Mouse (Mus musculus) mouse embryonic stem cell (cell line): ENCODE measurements around the gene Cct5.

Experiments
- in situ Hi-C, 2 experiments: fragments of 300-500 bp; cut with MboI; formaldehyde crosslinking; loops; 1 replicate in 1 of 2; 3 replicates in 1 of 2; pipeline ENCODE4 v1.14.3; 2019 to 2020; ENCODE audit warnings: low sequenced_read_pairs in 2 of 2, low pct_unique_long_range_greater_than_20kb in 1 of 2, mixed read lengths in 1 of 2; ENCODE audit not compliant: unreplicated experiment in 1 of 2

Gene Cct5

DNA sequence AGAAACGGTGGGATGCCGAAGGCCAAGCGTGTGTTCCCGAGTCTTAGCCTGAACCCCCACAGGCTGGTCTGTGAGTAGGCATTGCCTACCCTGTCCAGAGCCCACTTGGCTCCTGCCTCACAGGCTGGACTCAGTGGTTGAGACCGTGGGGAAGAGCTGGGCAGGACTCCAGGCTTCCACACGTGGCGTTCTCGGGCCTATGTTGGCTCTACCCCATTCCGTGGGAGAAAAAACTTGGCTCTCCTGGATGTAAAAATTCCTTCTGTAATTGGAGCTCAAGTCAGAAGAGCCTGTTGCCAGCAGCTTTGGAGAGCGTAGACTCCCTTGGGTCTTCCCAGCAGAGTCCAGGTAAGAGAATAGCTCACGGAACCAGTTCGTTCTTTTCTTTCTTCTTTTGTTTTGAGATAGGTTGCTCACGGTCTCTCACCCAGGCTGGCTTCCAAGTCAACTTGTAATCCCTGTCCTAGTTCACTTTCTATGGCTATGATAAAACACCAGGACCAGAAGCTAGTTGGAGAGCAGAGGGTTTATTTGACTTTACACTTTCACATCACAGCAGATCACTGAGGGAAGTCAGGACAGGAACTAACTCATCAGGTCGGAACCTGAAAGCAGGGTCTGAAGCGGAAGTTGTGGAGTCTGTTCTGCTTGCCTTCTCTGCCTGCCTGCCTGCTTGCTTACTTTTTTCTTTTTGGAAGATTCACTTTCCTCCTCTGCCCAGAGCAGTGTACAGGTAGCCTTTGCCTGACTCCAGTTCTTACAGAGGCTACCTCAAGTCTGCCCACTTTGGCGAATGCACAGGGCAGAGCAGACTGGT lies 29.5 kb downstream of the Cct5 start:
- in situ Hi-C loops: no loop called here

DNA sequence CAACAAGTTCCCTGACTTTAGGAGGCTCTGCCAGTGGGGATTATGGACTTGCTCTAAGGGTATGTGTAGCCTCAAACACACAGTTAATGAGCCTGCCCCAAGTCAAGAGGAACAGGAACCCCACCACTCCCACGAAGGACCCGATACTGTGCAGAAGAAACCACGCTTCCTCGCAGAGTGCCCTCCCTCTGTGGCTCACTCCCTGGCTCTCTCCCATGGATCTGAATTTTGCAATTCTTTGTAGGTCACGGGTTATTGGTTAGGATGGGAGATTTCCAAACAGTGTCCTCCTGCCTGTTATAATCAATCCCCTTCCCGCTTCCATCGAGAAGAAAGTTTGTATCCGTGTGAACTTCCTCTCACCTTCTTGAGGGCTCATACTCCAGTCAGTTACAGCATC lies 30.6 kb downstream of the Cct5 start:
- in situ Hi-C loops: no loop called here

DNA sequence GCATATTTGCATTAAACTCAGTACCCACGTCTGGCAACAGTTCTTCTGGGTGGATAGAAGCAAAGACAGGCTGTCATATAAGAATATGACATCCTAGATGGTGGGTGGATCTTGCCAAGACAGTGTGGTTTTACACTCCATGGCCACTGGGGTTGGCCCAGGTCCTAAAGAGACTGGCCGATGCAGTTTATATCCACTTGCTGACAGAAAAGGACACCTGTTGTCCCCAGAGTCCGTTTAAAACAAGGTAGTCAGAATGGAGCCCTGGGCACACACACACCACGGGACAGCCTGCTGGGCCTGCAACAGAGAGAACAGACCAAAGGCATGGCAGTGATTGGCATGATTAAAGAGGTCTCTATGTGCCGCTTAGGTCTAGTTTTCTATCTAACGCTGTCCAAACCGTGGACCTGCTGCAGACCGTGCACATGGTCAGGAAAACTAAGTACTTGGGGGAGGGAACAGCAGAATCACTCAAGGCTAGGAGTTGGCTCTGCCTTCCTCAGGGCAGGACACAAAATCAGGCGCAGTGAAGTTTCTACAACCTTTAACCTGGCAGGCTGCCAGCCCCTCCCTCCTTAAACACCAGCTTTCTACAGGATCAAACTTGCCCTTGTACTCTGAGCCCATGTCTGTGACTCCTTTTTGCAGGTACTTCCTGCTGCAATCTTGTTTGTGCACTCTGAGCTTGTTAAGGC lies 32.1 kb downstream of the Cct5 start:
- in situ Hi-C loops: no loop called here

DNA sequence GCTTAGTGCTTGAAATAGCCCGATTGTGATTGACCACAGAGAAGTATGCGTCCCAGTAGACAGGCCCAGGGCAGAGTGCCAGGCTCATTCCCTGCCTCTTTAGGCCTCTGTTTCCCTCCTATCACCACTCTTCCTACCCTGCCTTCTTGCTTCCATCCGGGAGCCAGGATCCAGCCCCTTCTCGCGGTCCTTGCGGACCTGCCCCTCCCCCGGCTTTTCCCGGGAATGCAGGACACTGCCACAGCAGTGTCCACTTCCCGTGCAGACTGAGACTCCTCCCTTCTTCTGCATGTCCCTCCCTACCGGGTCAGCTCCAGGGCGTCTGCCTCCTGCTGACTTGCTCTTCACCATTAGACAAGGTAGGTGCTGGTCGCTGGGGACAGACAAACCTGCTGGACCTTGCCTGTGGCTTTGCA lies 33.0 kb downstream of the Cct5 start:
- in situ Hi-C loops: no loop called here

DNA sequence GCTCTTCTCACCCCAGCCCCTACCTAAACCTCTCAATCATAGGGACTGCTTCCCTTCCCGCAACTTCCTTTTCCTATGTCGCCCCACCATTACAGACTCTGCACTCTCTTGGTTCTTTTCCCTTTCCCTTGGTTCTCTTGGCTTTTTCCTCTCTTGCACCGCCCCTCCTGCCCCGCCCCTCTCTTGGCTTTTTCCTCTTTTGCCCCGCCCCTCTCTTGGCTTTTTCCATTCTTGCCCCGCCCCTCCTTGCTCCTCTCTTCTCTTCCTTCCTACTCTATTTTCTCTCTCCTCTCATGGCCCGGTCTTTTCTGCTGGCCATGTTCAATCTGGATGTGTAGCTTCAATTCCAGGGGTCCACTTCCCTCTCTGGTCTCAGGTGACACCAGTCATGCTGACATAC lies 34.2 kb downstream of the Cct5 start:
- in situ Hi-C loops: no loop called here

DNA sequence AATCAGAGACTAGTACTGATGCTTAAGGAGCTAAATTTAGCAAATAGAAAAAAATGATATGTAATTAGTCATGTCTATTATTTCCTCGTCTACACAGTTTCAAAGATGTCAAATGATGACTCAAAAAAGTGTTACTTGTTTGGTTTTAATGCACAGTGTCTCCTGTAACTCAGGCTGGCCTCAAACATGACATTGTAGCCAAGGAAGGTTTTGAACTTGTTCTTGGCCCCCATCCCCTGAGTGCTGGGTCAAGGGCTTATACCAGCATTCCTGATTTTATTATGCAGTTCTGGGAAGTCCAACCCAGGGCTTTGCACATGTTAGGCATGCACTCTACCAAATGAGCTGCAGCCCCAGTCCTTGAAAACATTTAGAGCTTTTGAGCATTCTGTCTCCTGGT lies 35.8 kb downstream of the Cct5 start:
- in situ Hi-C loops: no loop called here

DNA sequence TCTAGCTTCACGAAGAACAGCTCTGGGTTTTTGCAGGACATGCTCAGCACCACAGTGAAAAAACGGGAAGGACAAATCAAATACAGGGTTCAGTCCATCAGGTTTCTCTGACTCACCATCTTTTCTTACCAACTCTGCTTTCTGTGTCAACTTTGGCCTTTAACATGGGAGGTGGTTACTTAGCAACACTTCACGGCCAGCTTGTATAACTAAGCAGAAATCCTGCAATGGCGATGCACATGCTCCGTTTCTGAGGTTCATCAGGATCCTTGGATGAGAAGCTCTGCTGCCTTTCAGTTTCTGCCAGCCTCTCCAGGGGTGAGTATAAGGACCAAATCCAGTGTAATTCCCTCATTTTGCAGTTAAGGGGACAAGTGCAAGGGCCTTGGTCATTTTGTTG lies 36.4 kb downstream of the Cct5 start, which contains the start of gene Cmbl:
Cmbl (plus strand) TSS at position 206 of the 400 bp plus-strand sequence.
- in situ Hi-C loops: no loop called here

DNA sequence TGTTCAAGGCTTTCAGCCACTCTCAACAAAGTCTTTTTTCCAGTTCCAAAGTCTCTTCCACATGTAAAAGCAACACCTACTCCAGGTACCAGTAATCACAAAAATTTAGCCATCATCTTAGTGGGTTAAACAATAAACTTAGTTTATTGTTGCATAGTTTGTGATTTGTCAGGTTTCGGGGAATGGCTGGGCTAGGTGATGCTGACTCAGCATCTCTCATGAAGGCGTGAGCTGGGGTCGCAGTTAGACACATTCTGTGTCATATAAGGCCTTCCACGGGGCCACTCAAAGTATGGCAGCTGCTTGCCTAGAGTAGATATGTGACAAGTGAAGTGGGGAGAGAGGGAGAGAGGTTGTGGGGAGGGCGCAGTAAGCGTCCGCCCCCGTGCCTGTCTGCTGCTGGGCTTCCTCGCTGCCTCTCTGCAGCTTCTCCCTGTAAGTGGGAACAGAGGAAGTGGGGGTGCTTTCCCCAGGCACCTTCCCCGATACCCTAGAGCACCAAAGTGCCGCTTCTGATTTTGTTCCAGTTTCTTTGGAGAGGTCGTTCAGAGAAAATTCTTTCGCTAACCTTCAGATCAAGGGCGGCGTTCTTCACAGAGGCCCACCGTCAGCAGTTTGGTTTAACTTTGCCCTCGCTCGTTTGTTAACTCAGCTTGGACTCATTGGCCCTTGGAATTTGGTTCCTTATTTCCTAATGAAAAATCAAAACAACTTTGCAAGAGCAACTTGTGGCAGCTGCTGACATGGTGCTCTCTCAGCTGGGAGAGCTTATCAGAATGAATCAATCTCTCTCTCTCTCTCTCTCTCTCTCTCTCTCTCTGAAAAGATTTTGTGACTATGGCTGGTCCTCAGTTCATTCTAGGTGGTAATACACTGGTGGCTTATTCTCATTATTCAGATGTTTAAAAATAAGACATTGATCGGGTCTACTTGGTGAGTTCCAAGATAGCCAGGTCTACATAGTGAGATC lies 37.7 kb downstream of the Cct5 start:
- in situ Hi-C loops: no loop called here

DNA sequence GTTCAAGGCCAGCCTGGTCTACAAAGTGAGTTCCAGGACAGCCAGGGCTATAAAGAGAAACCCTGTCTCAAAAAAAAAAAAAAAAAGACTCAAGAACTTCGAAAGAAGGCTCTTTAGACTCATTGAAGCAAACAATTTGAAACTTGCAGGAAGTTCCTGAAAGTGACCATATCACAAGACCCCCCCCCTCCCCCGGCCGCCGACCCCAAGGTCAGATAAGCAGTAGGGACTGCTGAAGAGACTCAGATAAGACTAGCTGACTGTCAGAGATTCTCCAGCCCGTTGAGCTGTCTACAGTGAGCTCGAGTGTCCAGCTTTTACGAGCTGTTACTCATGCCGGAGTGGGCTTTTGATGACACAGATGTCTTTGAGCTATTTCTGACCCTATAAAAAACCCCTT lies 38.8 kb downstream of the Cct5 start:
- in situ Hi-C loops: no loop called here

DNA sequence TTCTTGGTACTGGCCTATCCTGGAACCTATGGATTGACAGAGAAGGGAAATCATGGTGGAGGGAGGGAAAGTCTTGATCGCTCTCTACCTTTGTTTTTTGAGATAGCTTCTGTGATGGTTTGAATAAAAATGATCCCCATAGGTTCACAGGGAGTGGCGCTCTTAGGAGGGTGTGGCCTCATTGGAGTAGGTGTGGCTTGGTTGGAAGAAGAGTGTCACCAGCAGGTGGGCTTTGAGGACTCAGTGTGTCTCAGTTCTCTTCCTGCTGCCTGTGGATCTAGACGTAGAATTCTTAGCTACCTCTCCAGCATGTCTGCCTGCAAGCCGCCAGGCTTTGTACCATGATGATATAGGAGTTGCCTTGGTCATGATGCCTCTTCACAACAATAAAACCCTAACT lies 39.6 kb downstream of the Cct5 start:
- in situ Hi-C loops: no loop called here

DNA sequence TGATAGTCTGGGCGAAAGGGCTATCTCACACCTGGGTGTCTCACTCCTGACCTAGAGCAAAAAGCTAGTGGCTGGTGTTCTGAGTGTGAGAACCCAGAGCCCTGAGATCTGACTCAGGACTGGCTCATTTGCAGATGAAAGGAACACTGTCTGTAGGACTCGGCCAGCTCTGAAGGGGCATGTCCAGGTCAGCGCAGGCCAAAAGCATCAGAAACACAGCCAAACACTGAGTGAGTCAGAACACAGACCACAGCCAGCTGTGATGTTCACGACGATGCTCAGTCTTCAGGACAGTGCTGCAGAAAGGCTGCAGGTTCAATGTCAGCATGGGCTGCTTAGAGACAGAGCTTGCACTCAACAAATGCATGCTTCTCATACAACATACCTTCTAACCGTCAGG lies 40.2 kb downstream of the Cct5 start:
- in situ Hi-C loops: no loop called here

DNA sequence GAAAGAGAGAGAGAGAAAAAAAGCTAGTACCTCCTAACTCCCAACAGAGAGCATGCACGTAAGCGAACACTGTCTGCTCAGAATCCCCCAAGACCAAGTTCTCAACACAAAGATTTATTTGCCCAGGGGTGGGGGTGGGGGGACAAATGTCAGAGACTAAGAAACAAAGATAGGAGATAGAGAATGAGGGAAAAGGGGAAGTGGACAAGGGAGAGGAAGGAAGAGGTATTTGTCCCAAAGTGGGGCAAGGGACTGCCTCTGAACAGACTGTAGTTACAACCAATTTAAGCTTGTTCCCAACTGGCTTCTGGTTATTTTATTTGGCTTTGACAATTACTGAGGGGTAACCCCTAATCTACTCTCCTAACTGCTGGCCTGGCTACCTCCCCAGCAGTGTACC lies 46.7 kb downstream of the Cct5 start:
- in situ Hi-C loops: no loop called here

DNA sequence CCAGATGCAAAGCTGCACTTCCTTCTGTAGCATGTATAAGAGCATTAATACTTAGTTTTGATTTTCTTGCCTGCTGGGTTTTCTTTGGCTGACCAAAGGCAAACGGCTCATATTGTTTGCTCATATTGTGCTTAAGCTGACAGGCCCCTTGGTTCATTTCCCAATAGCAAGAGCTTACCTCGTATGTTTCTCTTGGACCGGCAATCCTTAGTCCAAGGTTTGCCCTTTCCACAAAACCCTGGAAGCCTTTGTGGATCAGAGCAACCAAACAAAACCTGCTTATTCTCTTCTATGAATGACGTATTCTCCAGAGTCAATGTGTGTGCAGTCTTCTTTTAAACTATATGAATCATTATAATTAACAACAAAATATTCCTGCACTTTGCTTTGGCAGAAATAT lies 51.2 kb downstream of the Cct5 start:
- in situ Hi-C loops: no loop called here

DNA sequence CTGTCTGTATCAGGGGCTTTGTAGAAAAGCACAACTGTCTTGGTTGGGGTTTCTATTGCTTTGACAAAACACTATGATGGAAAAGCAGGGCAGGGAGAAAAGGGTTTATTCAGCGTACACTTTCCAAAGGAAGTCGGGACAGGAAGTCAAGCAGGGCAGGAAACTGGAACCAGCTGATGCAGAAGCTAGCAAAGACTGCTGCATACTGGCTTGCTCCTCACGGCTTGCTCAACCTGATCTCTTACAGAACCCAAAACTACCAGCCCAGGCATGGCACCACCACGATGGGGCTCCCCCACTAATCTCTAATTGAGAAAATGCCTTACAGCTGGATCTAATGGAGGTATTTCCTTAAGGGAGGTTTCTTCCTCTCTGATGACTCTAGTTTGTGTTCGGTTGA lies 54.2 kb downstream of the Cct5 start:
- in situ Hi-C loops: no loop called here

DNA sequence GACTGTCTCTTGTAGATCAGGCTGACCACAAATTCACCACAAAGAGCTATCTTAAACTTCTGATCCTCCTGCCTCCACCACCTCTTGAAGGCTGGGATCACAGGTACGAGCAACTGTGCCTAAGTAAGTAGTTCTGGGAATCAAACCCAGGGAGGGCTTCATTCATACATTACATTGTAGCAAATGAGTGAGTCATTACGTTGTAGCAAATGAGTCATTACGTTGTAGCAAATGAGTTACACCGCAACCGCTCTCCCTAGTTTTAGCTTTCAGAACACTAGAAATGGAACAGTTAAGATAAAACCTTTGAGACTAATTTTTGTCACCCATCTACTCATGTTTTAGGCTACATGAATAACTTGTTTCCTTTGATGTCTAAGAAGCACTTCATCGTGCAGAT lies 55.3 kb downstream of the Cct5 start:
- in situ Hi-C loops: no loop called here

DNA sequence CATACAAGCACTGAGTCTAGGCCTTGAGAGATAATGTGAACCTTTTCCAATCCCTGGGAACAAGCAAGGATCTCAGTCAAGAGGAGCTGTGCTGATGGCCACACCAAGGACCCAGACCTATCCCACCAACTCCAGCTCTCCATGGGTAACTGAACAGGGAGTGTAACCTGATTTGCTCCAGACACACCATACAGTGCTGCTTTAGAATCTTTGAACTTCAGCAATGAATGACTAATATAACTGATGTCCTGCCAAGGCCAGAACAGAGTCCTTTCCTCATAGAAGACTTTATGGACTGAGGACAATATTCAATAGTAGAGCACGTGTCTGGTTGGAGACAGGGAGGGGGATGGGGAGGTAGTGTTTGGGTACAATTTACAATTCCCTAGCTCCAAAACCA lies 56.5 kb downstream of the Cct5 start:
- in situ Hi-C loops: no loop called here

DNA sequence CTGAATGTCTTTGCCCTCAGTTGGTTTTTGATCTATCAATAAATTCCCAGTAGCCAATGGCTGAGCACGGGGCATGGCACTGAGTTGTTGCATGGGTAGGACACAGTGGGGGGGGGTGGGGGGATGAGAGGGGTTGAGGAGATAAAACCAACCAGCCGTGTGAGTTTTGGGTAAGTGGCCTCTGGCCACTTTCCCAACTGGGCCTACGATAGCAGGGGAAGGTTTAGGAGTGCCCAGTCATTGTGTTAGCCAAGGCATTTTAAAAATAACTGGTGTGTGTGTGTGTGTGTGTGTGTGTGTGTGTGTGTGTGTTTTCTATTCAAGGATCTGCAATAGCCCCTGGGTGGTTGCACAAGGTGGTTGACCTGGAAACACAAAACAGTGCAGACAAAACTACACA lies 58.4 kb downstream of the Cct5 start:
- in situ Hi-C loops: no loop called here

DNA sequence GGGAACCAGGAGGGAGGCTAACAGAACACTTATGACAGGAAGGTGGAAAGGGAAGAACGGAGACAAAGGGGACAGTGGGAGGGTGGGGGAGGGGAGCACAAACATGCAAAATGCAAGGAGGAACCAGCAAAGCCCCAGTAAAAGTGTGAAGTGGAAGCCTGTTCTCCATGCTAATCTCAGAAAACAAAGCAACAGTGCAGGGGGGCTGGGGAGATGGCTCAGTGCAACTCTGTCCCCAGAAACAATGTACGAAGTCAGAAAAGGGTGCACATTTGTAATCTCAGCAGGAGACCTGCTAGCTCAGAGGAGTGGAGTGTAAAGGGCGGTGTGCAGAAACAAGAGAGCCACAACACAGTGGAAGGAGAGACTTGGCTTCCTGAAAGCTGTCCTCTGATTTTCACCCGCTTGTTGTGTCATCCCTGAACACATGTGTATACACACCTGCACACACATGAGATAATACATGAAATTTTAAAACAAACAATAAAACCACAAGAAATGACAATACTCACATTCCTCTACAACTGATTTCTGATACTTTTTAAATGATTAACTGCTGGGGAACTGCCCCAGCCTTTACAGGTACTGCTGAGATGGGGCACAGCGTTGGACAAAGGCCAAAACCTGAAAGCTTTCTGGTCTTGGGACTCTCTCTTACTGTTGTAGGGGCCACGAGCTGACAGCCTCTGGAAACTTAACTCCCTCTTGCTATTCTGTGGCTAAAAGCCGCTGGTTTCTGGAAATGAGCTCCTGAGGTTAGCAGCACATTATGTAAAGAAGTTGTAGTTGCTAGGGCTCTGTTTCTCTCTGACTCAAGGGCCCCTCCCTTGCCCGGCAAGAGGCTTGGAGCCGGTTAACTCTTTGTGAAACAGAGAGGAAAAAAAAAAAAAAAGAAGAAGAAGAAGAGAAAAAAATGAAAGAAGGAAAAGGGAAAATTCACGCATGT lies 59.3 kb downstream of the Cct5 start:
- in situ Hi-C loops: no loop called here
